Mouse (Mus musculus): ENCODE results near the gene Brd3.
"Not testable (repeated sequence)": the region's sequence is repeated elsewhere in the genome, so short reads cannot be mapped to it uniquely, and the experiment has no call there.

Gene Brd3

GRCm38 (mm10) chr2:27507562-27507961 is at the start of gene Brd3:
Gene Brd3 (minus strand): TSS chr2:27507662.
- DNase-seq (ENCODE audit: low spot score): no peak

GRCm38 (mm10) chr2:27556921-27557320 is 49.5 kb upstream of the Brd3 start:
- no peak for DNase-seq (ENCODE audit: low spot score)

GRCm38 (mm10) chr2:27554308-27554707 is 46.8 kb upstream of the Brd3 start:
- DNase-seq (ENCODE audit: low spot score): no peak

- peak; percentile 72 for DNase-seq (ENCODE audit: low spot score)
Measured at GRCm38 (mm10) chr2:27552620-27553287, 45.3 kb upstream of the Brd3 start.

- no peak for DNase-seq (ENCODE audit: low spot score)
Measured at GRCm38 (mm10) chr2:27548664-27549369, 41.4 kb upstream of the Brd3 start.

GRCm38 (mm10) chr2:27547986-27548385 is 40.5 kb upstream of the Brd3 start:
- DNase-seq (ENCODE audit: low spot score): no peak

GRCm38 (mm10) chr2:27547326-27547725 is 39.9 kb upstream of the Brd3 start:
- no peak for DNase-seq (ENCODE audit: low spot score)

GRCm38 (mm10) chr2:27546041-27546440 is 38.6 kb upstream of the Brd3 start:
- DNase-seq (ENCODE audit: low spot score): not testable (repeated sequence)

GRCm38 (mm10) chr2:27545517-27545916 is 38.1 kb upstream of the Brd3 start:
- DNase-seq (ENCODE audit: low spot score): not testable (repeated sequence)

- no peak for DNase-seq (ENCODE audit: low spot score)
Measured at GRCm38 (mm10) chr2:27544613-27545012, 37.2 kb upstream of the Brd3 start.

GRCm38 (mm10) chr2:27541225-27541624 is 33.8 kb upstream of the Brd3 start:
- no peak for DNase-seq (ENCODE audit: low spot score)

GRCm38 (mm10) chr2:27540515-27540836 is 33.0 kb upstream of the Brd3 start:
- no peak for DNase-seq (ENCODE audit: low spot score)

- DNase-seq (ENCODE audit: low spot score): peak; percentile 98
Measured at GRCm38 (mm10) chr2:27539772-27540514, 32.5 kb upstream of the Brd3 start.

GRCm38 (mm10) chr2:27539336-27539735 is 31.9 kb upstream of the Brd3 start:
- no peak for DNase-seq (ENCODE audit: low spot score)

- not testable (repeated sequence) for DNase-seq (ENCODE audit: low spot score)
Measured at GRCm38 (mm10) chr2:27538455-27539330, 31.2 kb upstream of the Brd3 start.

- no peak for DNase-seq (ENCODE audit: low spot score)
Measured at GRCm38 (mm10) chr2:27518283-27518682, 10.8 kb upstream of the Brd3 start.

- DNase-seq (ENCODE audit: low spot score): no peak
Measured at GRCm38 (mm10) chr2:27516289-27516688, 8.8 kb upstream of the Brd3 start.

GRCm38 (mm10) chr2:27515341-27516166 is 8.1 kb upstream of the Brd3 start:
- DNase-seq (ENCODE audit: low spot score): no peak

GRCm38 (mm10) chr2:27514639-27515328 is 7.3 kb upstream of the Brd3 start, which contains the start of gene Wdr5:
Gene Wdr5 (plus strand): TSS chr2:27515157.
- peak; percentile 73 for DNase-seq (ENCODE audit: low spot score)

GRCm38 (mm10) chr2:27513861-27514260 is 6.4 kb upstream of the Brd3 start:
- no peak for DNase-seq (ENCODE audit: low spot score)

Measured in layer of hippocampus, adult 9-10 months (tissue).